Mouse (Mus musculus) cerebellum, postnatal 36 days (tissue): ENCODE data around the gene Eftud2.

Experiments used
- DNase-seq, 2 experiments: peaks; one replicate each; pipeline ENCODE4 v3.0.0; 2021 to 2022; ENCODE audit warnings: mixed read lengths in 2 of 2

Eftud2 gene

DNA sequence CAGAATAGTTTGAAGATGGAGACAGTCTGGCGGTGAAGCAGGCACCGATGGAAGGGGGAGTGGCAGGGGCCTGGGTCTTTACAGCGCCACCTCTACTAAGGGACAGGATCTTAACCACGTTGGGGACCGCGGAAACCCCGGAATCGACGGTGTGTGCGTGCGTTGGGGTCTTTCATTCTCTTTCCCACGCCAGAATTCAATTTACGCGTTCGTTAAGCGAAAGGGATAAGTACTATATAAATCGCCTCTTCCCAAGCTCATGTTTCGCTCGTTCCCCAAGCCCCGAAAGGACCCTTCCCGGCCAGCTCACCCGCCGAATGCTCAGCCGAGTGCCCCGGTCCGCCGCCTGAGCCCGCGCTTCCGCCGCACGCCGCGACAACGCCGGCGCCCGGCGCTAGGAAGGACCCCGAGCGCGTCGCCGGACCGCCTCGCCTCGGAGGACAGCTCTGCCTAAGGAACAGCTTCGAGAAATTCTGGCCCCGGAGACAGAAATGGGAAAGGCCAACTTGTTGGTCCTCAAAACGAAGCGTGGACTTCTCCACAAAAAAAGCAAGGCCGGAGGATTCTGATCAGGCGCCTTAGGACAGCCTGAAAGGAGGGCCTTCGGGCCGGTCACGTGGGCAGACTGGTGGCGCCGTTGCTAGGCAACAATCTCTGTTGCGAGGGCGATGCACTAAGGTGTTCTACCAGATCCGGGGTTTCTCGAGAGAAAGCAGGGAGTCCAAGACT lies at the start of gene Eftud2, which contains the start of gene Ccdc103:
Eftud2 (minus strand) TSS at position 401 of the 729 bp plus-strand sequence.
Ccdc103 (plus strand) TSS at position 620 of the 729 bp plus-strand sequence.
- peak; percentile 88 to 96 for DNase-seq

DNA sequence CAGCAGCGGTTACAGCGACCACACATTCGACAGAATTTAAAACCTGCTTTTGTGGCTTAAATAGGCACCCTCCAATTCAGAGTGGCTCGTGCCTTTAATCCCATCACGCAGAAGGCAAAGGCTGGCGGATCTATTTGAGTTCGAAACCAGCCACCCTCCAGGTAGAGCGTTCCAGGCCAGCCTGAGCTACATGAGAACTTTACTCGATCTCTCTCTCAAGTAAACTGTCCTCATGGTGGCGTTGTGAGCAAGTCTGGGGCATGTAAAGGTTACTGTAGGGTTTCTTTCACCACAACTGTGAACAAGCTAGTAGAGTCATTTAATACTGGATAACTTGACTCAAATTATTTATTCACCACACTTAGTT lies 44.5 kb upstream of the Eftud2 start:
- no peak for DNase-seq

DNA sequence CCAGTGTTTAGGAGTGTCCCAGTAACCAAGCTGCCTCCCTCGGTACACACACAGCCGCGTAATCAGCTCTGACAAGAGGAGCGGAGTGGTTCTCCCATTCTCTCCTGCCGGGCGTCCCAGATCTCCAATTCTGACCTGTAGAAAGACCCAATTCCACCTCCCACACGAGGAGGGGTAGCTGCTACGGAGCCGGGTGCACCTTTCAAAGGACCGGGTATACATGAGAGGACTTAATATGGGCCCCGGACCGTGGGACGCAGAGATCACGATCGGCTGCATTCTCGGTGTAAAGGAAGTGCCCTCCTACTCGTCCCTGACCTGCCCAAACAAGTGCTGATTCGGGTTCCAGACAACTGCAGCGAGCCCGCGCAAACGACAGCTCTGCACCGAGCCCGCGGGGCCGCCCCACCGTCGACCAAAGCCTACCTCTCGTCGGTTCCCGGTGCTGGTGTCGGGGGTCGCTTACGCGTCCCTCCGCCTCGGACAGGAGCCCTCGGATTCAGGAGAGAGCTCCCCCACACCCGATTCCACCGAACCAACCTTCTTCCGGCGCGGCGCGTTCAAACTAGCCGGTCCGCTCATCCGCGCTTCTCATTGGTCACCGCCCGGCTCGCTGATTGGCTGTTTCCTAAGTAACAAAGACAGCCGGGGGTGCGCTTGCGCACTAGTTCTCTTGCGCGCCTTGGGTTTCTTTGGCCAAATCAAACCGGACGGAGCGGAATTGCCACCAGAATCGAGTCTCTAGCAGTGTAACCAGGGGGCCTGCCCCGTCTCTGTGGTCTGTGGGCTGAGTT lies 44.0 kb upstream of the Eftud2 start, which contains the start of gene Kif18b:
Kif18b (minus strand) TSS at position 568 of the 794 bp plus-strand sequence.
- DNase-seq: peak; percentile 92 to 94

DNA sequence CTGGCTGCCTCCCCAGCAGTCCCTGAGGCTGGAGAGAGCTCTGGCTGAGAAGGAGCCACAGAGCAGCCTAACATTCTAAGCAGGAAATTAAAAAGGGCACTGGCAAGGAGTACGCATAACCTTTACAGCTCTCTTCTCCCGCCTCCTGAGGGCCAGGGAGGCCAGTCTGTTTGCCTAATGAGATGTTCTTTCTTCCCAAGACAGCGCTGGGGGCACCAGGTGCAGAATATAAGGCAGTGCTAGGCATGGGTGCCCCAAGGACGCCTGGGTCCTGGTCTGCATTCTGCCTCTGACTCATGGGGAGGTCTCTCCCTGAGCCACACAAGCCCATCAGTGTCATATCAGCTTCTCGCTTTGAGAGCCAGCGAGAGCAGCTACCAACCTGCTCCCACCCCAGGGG lies 40.7 kb upstream of the Eftud2 start:
- no peak for DNase-seq

DNA sequence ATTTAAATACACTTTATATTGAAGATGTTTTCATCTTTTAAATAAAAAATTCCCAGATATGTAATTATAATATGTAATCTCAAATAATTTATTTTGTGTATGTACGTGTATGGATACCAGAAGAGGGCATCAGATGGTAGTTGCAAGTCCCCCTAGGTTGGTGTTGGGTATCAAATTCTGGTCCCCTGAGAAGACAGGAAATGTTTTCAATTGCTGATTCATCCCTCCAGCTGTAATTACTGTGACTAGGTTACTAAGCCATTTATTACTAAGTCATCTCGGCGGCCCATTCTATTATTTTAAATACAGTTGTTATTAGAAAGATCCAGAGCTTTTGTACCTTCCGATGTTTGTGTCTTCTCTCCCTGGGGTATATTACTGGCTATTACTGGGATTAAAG lies 37.3 kb upstream of the Eftud2 start:
- DNase-seq: no peak

DNA sequence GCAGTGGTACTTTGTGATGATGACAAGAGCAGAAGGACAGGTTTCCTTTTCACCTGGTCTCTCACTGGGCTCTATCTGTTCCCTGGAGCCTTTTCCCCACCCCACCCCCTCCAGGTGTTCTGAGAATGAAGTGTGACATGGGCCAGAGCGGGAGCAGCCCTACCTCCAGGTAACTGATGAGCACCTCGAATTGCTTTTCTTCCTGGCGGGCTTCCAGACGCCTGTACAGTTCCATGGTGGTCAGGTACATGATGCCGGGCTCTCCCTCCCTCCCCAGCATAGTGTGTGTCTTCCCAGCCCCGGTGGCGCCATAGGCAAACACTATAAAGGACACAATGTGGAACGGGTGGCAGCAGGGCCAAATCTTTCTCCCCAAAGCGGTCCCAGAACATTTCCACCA lies 34.6 kb upstream of the Eftud2 start:
- no peak for DNase-seq

DNA sequence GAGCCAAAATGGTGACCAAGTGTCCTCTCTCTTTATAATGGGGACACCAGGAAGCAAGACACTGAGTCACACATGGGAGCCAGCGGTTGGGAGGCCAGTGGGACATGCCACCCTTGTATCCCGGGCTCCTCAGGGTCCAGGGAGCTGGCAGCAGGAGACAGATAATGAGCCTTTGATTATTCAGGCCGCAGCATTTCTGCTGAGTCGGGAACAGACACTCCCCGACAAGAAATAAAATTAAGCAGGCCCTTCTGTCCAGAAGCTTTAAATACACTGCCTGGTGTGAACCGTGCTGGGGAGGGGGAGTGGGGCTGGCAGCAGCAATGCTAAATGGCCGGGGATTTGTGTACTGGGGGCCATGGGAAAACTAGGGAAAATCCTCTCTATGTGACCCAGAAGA lies 30.6 kb upstream of the Eftud2 start:
- no peak for DNase-seq

DNA sequence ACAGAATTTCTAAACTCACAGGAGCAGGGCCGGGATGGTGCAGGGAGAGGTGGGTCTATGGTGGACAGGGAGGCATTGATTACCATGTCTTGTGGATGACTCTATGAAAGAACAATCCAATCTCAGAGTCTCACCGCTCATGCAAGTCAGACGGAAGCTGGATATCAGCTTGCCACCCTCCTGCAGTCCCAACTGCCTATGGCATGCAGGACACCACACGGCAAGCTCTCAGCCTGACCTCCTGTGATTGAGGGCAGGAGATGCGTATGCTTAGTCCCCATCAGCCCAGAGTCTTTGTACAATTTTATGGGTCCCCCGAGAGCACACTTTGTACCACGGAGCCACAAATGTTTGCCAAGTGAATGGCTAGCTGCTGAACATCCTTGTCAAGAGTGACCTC lies 22.9 kb upstream of the Eftud2 start:
- no peak for DNase-seq

DNA sequence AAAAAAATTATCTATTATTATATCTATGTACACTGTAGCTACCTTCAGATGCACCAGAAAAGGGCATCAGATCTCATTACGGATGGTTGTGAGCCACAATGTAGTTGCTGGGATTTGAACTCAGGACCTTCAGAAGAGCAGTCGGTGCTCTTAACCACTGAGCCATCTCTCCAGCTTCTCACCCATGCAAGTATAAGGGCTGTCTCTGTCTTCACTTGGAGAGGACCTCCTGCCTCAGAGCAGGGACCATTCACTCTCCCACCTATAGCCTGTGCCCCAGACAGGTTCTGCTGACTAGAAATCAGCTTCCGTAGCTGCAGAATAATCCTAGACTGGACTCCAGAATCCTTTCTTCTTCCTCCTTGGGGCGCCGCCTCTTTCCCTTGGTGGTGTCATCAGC lies 21.3 kb upstream of the Eftud2 start:
- DNase-seq: no peak

DNA sequence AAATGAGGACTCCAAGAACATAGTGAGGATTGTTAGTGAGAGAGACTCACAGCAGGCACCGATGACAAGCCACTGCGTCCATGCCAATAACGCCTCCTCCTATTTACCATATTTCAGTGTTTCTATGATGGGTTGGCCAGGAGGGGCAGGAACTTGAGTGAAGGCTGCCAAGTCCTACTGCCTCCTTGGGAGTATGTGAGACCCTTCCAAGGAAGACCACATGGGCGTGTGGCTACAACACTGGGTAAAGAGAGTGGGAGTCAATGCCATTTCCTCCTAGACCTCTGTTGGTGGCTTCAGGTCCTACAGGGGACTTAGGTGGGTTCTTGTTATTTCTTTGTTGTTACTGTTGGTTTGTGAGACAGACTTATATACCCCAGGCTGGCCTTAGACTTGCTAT lies 20.4 kb upstream of the Eftud2 start:
- no peak for DNase-seq

DNA sequence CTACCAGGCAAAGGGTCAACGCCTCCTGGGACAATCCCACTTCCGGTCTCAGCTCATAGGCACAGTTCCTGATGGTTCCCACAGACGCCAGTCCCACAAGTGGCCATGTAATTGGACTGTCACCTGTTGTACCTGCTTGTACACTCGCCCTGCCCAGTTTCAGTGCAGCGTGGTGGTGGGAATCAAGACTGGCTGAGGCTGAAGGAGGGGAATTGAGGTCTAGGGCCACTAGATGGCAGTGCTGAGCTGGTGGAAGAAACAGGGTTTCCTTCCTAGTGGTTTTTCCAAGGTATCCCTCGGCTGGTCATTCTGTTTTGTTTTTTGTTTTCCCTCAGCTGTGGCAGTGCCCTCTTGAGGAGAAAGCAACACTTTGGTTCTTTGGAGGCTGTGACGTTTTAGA lies 20.0 kb upstream of the Eftud2 start, which contains the start of gene Gfap:
Gfap (minus strand) TSS at position 150 of the 400 bp plus-strand sequence.
- peak; percentile 87 to 88 for DNase-seq

DNA sequence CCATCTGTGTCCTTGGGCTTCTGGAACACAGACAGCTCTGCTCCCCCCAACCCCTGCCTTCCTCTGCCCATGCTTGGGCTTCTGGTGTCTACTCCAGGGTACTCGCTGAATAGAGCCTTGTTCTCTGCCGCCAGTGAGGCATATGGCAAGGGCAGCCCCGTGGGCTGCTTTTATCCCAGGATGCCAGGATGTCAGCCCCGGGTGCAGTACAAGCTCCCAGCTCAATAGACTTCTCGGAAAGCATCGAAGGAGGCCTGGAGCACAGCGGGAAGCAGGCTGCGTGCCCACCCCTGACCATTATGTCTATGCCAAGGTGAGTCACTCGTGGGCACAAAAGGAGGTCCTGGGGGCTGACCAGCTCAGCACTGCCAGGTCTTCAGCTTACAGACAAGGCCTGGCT lies 17.6 kb upstream of the Eftud2 start:
- peak; percentile 77 to 79 for DNase-seq

DNA sequence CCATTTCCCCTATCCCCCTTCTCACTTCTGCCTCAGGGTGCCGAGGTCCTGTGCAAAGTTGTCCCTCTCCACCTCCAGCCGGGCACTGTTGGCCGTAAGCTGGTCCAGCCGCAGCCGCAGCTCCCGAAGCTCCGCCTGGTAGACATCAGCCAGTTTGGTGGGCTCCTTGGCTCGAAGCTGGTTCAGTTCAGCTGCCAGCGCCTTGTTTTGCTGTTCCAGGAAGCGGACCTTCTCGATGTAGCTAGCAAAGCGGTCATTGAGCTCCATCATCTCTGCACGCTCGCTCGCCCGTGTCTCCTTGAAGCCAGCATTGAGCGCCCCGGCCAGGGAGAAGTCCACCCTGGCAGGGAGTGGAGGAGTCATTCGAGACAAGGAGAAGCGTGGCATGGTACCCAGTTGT lies 15.9 kb upstream of the Eftud2 start:
- no peak for DNase-seq

DNA sequence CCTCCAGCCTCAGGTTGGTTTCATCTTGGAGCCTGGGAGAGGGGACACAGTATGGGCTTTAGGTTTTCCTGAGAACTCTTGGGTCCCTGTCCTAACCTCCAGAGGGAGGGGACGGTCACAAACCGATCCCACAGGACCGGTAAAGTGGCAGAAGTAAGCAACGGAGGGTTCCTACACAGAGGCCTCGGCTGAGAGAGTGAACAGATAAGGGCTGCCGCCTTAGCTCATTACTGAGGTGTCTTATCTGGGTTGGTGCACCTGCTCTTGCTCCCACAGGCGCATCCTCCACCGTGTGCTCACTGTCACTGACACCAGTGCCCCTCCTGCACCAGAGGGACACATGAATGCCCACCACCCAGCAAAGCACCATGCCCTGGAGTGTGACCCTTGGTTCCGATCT lies 15.0 kb upstream of the Eftud2 start:
- DNase-seq: no peak

DNA sequence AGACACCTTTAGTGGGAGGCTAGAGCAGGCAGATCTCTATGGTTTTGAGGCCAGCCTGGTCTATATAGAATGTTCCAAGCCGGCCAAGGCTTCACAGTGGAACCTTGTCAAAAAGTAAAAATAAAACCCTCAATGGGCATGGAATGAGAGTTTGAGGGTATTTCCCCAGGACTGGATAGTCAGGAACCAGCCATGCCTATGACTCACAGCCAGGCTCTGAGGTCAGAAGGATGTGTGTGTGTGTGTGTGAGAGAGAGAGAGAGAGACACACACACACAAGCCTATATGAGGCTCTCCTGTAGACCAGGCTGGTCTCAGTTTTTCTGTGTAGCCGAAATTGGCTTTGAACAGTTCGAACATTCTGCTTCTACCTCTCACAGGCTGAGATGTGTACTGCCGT lies 13.9 kb upstream of the Eftud2 start:
- DNase-seq: no peak

DNA sequence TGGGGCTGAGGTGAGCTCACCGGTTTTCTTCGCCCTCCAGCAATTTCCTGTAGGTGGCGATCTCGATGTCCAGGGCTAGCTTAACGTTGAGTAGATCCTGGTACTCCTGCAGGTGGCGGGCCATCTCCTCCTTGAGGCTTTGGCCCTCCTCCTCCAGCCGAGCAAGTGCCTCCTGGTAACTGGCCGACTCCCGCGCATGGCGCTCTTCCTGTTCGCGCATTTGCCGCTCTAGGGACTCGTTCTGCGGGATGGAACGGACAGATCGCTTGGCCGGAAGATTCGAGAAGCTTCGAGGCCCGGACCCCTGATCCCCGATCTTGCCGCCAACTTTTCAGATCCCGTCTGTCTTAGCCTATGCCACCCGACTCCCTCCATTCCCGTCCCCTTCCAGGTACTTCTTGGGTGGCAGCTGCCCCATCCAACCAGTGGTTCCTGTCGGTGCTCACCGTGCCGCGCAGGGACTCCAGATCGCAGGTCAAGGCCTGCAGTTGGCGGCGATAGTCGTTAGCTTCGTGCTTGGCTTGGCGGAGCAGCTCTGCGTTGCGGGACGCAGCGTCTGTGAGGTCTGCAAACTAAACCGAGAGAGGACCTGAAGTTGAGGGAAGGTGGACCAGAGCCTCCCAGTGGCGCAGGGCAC lies 12.3 kb upstream of the Eftud2 start:
- peak; percentile 69 to 70 for DNase-seq

DNA sequence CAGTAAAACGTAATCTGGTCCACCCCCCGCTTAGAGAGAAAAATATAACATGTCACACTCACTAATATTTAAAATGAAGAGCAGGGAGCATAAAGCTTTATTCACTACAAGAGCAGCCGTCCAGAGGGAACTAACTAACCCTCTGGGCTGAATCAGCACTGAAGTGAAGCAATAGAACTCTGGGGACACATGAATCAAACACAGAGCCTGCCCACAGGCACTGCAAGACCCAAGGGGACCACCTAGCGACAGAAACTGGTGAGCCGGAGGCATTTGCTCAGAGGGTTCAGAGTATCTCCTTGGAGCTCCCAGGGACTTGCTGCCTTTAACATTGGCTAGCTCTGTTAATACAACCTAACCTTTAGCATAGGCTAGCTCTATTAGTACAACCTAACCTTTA lies 9.3 kb upstream of the Eftud2 start:
- DNase-seq: no peak

DNA sequence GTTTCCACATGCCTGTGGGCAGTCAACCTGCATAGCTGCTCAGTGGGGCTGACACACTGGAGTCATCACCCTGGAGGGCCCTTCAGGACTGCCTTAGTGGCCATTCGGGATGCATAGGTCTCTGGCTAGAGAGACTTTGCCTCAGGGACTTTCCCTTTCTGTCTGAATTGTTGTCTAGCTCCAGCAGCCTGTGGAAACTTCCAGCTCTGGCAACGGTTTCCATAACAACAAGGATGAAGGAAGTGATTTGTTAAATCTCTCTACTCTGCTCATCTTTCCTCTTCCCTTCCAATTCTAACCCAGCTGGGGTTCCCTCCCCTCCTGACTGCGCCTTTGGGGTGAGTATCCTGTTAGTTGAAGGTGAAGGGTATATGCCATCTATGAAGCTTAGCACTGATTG lies 7.3 kb upstream of the Eftud2 start:
- no peak for DNase-seq

DNA sequence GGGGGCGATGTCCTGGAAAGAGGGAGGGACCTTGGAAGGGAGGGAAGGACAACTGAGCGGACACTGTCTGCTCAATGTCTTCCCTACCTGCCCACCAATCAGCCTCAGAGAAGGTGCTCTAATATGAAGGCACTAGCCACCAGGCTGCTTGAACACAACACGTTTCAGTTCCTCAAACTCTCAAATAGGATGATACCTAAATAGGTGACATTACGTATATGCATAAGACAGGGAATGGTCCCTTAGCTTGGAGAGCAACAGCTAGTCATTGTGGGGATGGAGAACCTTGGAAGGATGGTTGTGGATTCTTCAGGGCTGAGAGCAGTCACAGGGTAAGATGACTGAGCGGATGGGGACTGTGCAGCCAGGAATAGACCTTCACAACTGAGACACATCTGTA lies 6.6 kb upstream of the Eftud2 start:
- DNase-seq: no peak

DNA sequence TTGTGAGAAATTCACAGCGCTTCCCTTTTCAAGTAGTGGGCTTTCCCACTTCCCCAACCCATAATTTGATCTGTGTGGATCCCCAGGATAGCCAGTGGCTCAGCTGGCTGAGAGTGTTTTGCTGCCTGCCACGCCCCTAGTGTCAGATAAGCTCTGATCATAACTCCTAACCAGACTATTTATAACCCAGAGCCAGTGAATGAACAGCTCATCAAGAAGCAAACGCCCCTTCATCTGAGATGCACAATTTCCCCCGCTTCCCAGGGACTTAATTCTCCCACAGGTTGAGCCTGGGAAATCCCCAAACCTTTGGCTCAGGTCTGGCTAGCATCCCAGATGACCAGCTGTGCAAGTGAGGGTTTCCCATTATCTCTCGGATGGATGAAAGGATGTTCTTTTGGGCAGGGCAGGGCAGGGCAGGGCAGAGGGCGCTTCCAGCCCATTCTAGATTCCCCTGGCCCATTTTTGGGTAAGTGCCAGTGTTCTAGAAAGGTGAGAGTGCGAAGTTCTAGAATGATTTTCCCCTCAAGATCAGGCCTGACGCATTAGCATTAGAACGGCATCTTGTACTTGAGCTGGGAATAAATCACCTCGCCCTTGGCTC lies 3.9 kb upstream of the Eftud2 start, which contains the start of gene Fam187a:
Fam187a (plus strand) TSS at position 554 of the 604 bp plus-strand sequence.
- no peak for DNase-seq

DNA sequence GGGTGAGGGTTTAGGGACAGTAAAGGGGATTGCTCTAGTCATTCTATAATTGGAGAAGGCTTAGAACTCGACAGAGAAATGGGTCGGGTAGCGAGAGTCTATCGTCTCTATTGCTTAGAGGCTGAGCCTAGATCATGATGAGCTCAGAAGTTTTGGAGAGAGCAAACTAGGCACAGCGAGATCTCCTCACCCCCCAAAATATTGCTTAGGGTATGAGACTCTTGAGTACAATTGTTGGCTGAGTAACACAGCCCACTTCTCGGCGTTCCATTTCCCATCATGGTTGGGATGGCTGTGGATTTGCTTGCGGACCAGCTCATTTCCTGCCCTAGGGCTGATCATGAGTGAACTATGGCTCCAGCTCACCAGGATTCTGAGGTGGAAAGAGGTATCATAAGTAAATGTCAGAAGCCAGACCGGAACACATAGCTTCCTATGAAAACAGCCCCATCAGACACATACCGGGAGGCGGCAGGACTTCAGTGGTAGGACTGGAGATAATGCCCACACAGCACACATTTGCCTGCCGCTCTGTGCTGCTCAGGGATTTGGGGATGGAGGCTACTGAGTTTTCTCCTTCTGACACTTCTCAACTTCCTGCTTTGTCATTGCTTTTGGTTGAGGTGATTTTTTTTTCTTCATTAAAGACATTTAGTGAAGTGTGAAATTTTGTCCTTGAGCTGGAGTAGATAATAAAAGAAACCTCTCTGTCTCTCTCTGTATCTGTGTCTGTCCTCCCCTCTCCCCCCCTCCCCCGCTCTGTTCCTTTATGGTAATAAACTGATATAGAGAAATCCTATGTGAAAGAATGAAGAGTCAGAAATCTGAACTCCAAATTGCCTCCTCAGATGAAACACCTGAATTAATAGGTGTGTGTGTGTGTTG lies 771 bp upstream of the Eftud2 start:
- DNase-seq: no peak

DNA sequence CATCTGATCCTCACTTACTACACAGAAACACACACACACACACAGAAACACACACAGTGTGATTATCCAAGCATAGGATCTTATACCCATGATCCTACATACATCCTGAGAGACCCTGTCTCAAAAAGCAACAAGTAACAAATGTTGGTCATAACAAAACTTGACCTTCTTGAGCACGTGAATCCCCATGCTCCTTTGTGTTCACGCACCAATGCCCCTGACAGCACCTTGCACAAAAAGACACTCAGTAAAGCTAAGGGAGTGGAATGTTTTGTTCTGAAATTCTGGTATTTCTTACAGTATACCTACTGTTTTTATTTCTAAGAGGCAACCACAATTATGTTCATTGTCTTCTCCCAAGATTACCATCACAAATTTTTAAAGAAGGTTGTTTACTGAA lies 1.2 kb downstream of the Eftud2 start:
- no peak for DNase-seq
